Mouse (Mus musculus) B cell, adult 67 days (primary cell): ENCODE measurements around the gene Gm11116. TPM values are rescaled to one million over a fixed set of nuclear protein-coding genes. Genes with fewer than 3 reads are reported as not detected.

ENCODE experiments used
- total RNA-seq, 2 experiments: library from RNA; stranded (reverse); gene quantifications; 4 replicates each; pipeline ENCODE4 v1.2.4; 2023

Gene Gm11116
- total RNA-seq: not detected

DNA sequence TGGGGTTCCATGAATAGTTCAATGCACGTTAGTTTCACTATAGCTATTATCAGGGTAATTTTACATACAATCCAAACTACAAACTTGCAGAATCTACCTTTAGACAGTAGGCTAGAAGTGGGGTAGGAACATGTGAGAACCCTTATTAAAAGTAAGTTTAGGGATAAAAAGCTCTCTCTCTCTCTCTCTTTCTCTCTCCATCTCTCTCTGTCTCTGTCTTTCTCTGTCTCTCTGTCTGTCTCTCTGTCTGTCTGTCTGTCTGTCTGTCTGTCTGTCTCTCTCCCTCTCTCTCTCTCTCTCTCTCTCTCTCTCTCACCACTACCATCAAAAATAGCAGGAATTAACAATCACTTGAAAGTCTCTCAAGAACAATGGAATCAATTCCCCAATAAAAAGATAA lies at the start of gene Gm11116:
Gm11116 (minus strand) TSS at position 101 of the 400 bp plus-strand sequence.

GRCm38 (mm10) chr5:88153999-88154398 lies 42.7 kb upstream of the Gm11116 start, which contains the start of gene Gm11115:
Gene Gm11115, minus strand, starts transcription at chr5:88154099.

GRCm38 (mm10) chr5:88086256-88086655 lies 25.1 kb downstream of the Gm11116 start, which contains the start of gene Smr2:
Gene Smr2, plus strand, starts transcription at chr5:88086556.

Other genes with a start within 250 kb of the Gm11116 start
- not detected for gene Odam, start 226.5 kb downstream of the Gm11116 start, total RNA-seq
- not detected for gene Csn3, start 186.0 kb downstream of the Gm11116 start, total RNA-seq
- gene 2310003L06Rik, start 142.1 kb downstream of the Gm11116 start, total RNA-seq: not detected
- not detected for gene Gm28434, start 142.0 kb downstream of the Gm11116 start, total RNA-seq
- gene Cabs1, start 132.1 kb downstream of the Gm11116 start, total RNA-seq: not detected
- gene Smr3a, start 109.0 kb downstream of the Gm11116 start, total RNA-seq: not detected
- gene Smr2, start 25.0 kb downstream of the Gm11116 start, total RNA-seq: not detected
- not detected for gene Gm11115, start 42.6 kb upstream of the Gm11116 start, total RNA-seq
- gene Gm7714, start 157.4 kb upstream of the Gm11116 start, total RNA-seq: not detected
- not detected for gene Prol1, start 205.8 kb upstream of the Gm11116 start, total RNA-seq